Mouse (Mus musculus) layer of hippocampus, adult 9-10 months (tissue): ENCODE data around the gene Sprtn.

Experiments used
- DNase-seq: peaks from one replicate; pipeline ENCODE4 v3.0.0; 2022; ENCODE audit warnings: low spot score

Sprtn gene

GRCm38 (mm10) chr8:124903198-124903597 is 5.5 kb downstream of the Sprtn start:
- DNase-seq, result no peak

DNA sequence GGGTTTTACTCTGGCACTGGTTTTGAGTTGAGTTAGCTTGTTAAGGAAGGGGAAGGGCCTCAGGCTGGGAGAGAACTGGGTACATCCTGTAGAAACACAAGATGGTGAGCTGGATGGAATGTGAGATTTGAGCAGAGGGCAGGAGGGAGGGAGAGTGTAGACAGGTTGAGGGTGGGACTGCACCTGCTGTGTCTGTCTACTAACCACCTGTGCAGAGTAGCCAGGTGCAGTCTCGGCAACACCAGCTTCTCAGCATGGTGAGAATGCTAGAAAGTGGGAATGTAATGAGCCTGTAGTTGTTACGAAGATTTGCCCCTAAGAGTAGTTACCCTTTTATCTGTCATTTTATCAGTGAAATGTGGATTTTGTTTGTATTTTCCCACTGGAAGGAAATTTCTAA is 7.8 kb downstream of the Sprtn start:
- no peak for DNase-seq

GRCm38 (mm10) chr8:124909936-124910335 is 12.2 kb downstream of the Sprtn start:
- DNase-seq, result no peak

- no peak for DNase-seq
Measured at GRCm38 (mm10) chr8:124910349-124910748, 12.7 kb downstream of the Sprtn start.

DNA sequence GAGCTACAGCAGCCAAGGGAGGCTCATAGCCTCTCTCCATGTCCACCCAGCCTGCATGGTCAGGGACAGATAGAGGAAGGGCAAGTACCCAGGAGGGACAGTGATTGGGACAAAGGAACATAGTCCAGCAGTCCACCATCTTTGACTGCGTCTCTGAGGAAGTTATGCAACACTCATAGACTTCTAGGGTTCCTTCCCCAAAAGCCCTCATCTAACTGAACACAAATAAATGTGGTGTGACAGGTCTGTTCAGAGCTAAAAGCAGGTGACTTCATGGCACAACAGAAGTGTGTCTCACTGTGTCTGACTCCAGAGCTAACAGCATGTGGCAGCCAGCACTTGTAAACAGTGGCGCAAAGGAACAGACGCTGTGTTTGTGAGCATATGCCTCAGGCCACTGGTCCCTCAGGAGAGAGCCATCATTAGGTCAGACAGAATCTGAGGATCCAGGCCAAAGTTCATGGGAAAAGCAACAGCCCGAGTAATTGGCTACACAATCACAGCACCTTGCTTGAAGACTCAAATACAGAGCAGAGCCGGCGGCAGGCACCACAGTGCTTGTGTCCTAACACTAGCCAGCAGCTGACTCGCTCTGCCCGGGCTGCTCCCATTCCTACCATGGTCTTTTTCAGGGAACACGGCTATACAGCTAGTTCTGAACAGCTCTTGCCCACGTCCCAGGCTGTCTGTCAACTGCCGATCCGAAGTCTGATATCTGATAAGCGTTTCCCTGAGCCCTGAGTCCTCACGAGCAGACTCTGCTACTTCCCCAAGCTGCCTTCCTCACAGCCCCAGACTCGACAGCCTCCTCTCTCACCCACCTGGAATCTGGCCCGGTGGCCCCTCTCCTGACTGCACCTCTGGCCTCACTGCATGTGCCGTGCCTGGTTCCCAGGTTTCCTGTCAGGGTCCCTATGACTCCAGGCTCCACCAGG is 14.5 kb downstream of the Sprtn start:
- DNase-seq, result no peak

DNA sequence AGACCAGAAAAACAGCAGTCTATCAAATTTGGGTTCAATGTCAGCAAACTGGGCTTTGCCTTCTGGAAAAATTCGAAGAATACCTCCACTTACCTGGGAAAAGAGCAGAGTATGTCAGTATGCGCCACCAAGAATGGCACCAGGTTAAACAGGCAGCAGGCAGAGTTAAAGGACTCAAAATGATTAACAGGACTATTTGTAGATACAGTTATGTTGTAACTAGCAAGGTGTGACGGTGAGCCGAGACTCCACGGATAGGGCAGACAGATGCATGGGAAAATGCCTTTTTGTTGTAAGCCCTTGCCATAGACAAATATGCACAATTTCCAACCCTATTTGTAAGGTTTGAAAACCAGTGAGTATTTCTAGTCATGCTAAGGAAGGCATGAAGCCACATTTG is 16.4 kb downstream of the Sprtn start:
- no peak for DNase-seq

- DNase-seq, result no peak
Measured at GRCm38 (mm10) chr8:124917741-124918484, 20.2 kb downstream of the Sprtn start.

DNA sequence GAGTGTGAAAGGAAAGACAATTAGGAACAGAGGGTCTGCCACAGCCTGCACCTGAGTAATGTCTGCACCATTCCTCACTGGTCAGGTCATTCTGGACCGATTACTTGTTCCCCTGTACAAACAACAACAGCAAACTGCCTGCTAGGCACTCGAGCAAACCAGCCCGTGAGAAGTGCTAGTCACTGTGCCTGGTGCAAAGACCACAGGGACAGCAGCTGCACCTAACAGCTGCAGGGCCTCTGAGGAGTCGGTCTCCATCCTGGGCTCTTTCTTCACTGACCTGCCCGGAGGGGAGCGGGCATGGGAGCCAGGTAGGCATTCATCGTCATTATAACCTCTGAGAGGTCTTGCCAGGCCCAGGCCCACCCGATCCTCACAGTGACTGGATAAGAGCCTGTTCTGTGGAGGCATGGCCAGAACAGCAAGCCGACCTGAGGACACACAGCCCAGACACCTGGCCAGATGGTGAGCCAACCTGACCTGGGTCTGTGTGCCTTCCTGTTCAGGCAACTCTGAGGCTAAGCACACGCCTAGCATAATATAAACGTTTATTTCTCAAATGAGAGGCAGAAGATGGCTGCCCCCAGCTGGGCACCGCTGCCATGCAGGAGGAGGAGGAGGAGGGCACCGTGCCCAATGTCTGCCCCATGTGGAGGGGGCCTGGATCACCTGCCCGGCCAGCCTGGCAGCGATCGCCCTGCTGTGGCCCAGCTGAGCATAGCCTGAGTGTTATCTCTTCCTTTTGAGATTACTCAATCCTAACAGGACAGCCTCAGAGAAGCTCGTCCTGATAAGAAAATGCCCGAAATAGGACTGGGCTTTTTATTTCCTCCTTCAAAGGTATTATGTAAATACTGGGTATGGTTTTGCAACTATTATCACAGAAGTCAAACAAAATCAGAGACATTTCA is 23.9 kb downstream of the Sprtn start:
- no peak for DNase-seq

DNA sequence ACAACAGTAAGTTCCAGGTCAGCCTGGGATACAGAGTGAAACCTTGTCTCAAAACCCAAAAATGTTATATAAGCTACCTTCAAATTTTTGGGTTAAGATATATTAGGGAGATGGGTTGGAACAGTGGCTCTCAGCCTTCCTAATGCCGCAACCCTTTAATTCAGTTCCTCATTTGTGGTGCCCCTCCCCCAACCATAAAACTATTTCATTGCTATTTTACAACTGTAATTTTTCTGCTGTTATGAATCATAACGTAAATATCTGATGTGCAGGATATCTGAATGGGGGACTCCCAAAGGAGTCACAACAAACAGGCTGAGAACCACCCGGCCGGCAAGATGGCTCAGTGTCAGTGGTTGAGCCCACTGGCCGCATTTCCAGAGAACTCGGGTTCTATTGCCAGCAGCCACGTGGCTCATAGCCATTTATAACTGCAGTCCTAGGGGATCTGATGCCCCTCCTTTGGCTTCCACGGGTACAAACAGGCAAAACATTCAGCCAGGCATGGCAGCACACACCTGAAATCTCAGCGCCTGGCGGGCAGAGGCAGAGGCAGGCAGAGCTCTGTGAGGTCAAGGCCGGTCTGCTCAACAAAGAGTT is 24.9 kb downstream of the Sprtn start:
- no peak for DNase-seq

GRCm38 (mm10) chr8:124923971-124924652 is 26.4 kb downstream of the Sprtn start:
- no peak for DNase-seq

GRCm38 (mm10) chr8:124925544-124926266 is 28.0 kb downstream of the Sprtn start:
- DNase-seq, result no peak

- no peak for DNase-seq
Measured at GRCm38 (mm10) chr8:124926351-124926771, 28.7 kb downstream of the Sprtn start.

- DNase-seq, result no peak
Measured at GRCm38 (mm10) chr8:124929006-124929405, 31.3 kb downstream of the Sprtn start.

GRCm38 (mm10) chr8:124930086-124930485 is 32.4 kb downstream of the Sprtn start:
- DNase-seq, result no peak

DNA sequence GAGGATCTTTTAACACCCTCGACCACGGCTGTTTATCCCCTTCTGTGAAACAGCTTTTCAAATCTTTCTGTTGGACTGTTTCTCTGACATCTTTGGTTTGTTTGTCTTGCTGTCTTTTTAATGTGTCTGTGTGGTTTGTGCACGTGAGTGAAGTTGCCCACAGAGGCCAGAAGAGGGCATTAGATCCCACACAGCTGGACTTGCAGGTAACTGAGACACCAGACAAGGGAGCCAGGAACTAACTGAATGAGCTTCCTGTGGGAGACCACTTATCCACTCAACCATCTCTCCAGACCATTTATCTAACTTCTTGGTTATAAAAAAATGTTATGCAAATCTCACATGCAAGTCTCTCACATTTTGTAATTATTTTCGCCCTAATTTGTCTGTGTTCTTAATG is 33.0 kb downstream of the Sprtn start:
- DNase-seq, result no peak

DNA sequence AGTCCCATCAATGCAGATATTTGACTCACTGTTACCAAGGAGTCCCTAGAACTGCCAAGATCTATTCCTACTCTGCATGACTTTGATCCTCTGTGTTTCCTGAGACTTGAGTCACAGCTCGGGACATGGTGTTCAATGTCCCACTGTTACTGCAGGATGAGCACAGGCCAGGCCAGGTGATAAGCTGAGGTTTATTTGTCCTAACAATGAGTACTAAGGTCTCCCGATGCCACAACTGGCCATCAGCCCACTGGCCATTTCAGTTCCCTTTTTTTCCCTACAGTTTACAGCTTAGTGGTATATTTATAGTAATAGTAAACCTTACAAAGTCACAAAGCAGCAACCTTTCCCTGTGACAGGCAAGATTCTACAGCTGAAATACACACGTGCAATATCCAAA is 34.7 kb downstream of the Sprtn start:
- DNase-seq, result no peak

DNA sequence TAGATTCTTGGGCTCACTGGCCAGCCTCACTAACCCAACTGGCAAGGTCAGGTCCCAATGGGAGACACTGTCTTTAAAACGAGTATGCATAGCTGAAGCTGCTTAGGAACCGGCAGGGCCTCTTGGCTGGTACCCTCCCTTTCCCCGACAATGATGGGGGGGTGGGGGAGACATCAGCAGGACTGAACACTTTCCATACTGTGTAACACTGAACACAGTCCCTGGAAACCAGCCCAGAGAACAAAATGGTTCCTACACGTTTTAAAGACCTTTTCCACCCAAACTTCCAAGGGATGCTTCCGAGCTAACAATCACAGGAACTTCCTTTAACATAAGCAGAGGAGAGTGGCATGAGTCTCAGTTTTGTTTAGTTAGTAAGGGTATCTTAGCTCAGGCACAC is 37.4 kb downstream of the Sprtn start:
- no peak for DNase-seq

GRCm38 (mm10) chr8:124936699-124937098 is 39.0 kb downstream of the Sprtn start:
- DNase-seq, result no peak

GRCm38 (mm10) chr8:124937293-124937692 is 39.6 kb downstream of the Sprtn start:
- no peak for DNase-seq

DNA sequence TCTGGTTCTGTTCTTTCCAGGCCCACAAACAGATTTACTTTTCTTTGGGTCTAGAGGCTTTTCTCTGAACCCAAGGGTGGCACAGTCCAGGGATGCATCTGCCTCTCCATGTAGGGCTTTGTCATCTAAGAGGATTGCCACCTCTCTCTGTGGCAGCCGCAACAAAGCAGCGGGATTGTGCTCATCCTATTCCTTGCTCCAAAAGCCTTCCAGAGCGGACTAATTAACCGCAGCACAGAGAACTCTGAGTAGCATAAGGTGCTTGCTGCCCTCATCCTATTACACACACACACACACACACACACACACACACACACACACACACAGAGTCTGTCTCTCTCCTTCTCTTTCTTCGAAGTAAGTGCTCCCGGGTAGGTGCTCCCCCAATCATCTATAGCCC is 46.1 kb downstream of the Sprtn start:
- DNase-seq, result no peak
